Mouse (Mus musculus) forebrain, embryonic 13.5 days (tissue): ENCODE data around the gene Atf7ip. TPM values are rescaled to one million over a fixed set of nuclear protein-coding genes. Genes with fewer than 3 reads are reported as not detected.
A peak's percentile ranks its signal among the peaks of the same experiment; 100 is the strongest.
"Not testable (repeated sequence)": the region's sequence is repeated elsewhere in the genome, so short reads cannot be mapped to it uniquely, and the experiment has no call there.

Experiments
- ATAC-seq: fragments of 200-750 bp; cut with Nextera tagmentation; 2 replicates; pipeline ENCODE4 v1.8.0; 2017
- H3K27ac ChIP-seq: fragments of 300-500 bp; sonication (generic); 2 replicates; pipeline ENCODE4 v1.5.1; 2015; ENCODE audit warnings: inconsistent platforms, mild to moderate bottlenecking, moderate library complexity
- H3K27me3 ChIP-seq: fragments of 300-500 bp; sonication (generic); 2 replicates; pipeline ENCODE4 v1.6.1; 2015; ENCODE audit warnings: mild to moderate bottlenecking, inconsistent platforms
- H3K36me3 ChIP-seq: fragments of 300-500 bp; sonication (generic); 2 replicates; pipeline ENCODE4 v1.6.1; 2015; ENCODE audit warnings: mild to moderate bottlenecking, inconsistent platforms; ENCODE audit not compliant: poor library complexity, severe bottlenecking
- H3K4me1 ChIP-seq: fragments of 300-500 bp; sonication (generic); 2 replicates; pipeline ENCODE4 v1.6.1; 2015; ENCODE audit warnings: inconsistent platforms
- H3K4me2 ChIP-seq: fragments of 300-500 bp; sonication (generic); 2 replicates; pipeline ENCODE4 v1.6.1; 2015; ENCODE audit warnings: inconsistent platforms, mild to moderate bottlenecking, moderate library complexity
- H3K4me3 ChIP-seq: fragments of 300-500 bp; sonication (generic); 2 replicates; pipeline ENCODE4 v1.5.1; 2015; ENCODE audit warnings: mild to moderate bottlenecking, inconsistent platforms
- H3K9ac ChIP-seq: fragments of 300-500 bp; sonication (generic); 2 replicates; pipeline ENCODE4 v1.6.1; 2015; ENCODE audit warnings: mild to moderate bottlenecking, inconsistent platforms
- H3K9me3 ChIP-seq: fragments of 300-500 bp; sonication (generic); replicated peaks from 2 replicates; pipeline ENCODE4 v1.6.1; 2016; ENCODE audit warnings: inconsistent platforms
- WGBS: fragments of 180-500 bp; shearing (Covaris S2); methylation state at CpG from one replicate; pipeline ENCODE4 v1.1.7; 2015; 5-methylcytosine and 5-hydroxymethylcytosine counted together
- polyA plus RNA-seq: library from polyadenylated mRNA; unstranded; fragments of >200 nt; fragmentation: Nextera tagmentation; extraction: Ambion mirVana; gene quantifications from 2 replicates; pipeline ENCODE4 v1.2.1, GENCODE M21; 2015

Atf7ip gene
- polyA plus RNA-seq: 47.3 and 56.6 TPM in 2 replicates

DNA sequence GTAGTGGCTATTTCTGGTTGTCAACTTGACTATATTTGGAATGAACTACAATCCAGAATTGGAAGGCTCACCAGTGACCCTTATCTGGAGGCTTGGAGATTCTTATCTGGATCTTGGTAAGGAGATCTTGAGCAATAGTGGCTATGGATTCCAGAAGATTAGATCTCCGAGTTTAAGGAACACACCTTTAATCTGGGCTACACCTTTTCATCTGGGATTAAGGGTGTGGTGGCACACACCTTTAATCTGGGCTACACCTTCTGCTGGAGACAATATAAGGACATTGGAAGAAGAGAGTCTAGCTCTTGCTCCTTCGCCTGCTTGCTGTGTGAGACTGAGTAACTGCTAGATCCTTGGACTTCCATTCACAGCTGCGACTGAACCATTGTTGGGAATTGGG, at the start of gene Atf7ip:
Gene Atf7ip (plus strand): TSS at position 301 of the 400 bp plus-strand sequence.
- not testable (repeated sequence) for H3K9me3 ChIP-seq, ATAC-seq, H3K27ac ChIP-seq, H3K9ac ChIP-seq, H3K4me3 ChIP-seq, H3K27me3 ChIP-seq, H3K36me3 ChIP-seq, H3K4me1 ChIP-seq, H3K4me2 ChIP-seq
- 94% methylated on average over 3 of the region's 3 CpGs for WGBS

DNA sequence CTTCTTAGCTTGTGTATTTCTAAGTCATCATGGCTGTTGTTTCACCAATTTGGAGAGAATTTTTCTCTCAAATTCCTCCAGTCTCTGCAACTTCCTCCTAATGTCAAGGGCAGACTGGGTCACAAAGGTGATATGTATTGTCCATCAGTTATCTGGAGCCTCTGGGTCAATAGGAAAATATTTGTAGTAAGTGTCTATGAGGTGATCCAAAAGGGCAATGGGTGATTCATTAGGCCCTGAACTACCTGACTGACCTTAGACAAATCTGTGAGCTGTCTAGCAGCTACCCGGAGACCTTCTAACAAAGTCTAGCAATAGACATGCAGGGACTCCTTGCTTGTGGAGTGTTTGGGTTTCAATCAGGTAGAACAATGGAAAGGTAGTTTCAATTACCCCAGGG, 49.7 kb upstream of the Atf7ip start:
- Histone ChIP-seq H3K4me2 (no peak overlapping the region), H3K36me3 (no peaks in the 10 kb centered on the region), H3K4me1 (no peaks in the 10 kb centered on the region), H3K4me3 (no peak overlapping the region), H3K27ac (no peak overlapping the region), H3K27me3 (no peaks in the 10 kb centered on the region), H3K9me3 (no peaks in the 10 kb centered on the region), H3K9ac (no peak overlapping the region)
- 100% methylated on average over 1 of the region's 1 CpGs for WGBS
- ATAC-seq: no peak

DNA sequence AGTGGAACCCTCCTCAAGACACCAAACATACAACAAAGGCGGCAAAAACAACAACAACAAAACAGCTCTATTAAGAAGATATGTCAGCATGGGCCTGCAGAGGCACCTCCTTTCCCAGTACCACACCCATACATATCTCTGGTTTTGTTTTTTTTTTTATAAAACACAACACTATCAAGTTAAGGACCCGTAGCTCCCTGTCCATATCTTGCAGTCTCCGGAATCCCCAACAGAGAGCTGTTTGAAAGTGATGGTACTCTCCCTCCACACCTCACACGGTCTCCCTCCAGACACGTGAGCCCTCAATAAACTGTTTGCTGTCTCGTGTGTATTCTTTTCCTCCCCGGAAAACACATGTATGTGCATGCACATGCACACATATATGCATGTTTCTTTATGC, 46.8 kb upstream of the Atf7ip start:
- no peak for ATAC-seq
- no peak overlapping the region for H3K9ac ChIP-seq
- 93% methylated on average over 7 of the region's 7 CpGs for WGBS
- no peak overlapping the region for H3K4me3 ChIP-seq
- H3K27me3 ChIP-seq: no peaks in the 10 kb centered on the region
- no peaks in the 10 kb centered on the region for H3K9me3 ChIP-seq
- no peaks in the 10 kb centered on the region for H3K36me3 ChIP-seq
- H3K4me2 ChIP-seq: no peak overlapping the region
- H3K27ac ChIP-seq: no peak overlapping the region
- H3K4me1 ChIP-seq: no peaks in the 10 kb centered on the region

DNA sequence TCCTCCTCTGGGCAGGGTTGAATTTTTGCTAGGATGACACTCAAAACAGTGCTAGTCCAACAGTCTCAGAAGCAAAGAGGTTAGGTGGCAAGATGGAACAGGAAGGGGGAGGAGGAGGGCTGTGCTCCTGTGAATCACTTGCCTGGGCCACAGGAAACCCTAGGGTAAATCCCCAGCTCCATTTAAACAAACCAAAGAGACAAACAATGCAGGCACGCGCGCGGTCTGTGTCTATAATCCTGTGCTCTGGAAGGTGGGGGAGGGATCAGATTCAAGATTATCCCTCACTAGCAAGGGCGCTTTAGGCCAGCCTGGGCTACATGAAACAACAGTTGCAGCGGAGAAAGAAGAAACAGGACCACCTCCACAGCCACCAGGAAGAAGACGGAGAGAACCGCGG, 42.5 kb upstream of the Atf7ip start:
- no peak for ATAC-seq
- WGBS: 35% methylated on average over 9 of the region's 9 CpGs
- no peaks in the 10 kb centered on the region for H3K9me3 ChIP-seq

DNA sequence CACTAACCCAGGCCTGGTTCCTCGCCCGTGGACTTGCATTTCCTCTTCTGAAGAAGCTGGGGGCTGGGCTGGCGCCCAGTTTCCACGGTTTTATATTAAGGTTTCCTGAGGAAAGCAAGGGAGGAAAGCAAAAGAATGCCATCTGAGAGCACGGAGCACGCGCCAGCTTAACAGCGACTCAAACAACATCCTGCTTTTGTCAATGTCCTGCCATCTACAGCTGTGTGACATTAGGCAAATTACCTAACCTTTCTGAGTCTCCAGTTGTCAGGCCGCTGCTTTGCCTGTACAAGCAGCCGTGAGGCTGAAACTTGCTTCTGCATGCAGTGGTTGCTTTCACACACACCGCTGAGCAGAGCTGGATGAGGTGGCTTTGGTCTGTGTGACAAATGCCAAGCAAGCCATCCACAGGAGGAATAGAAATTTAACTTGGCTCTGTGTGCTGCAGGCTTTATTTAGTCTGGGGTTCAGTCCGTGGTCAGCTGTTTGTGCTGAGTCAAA, 41.8 kb upstream of the Atf7ip start:
- no peaks in the 10 kb centered on the region for H3K27me3 ChIP-seq
- H3K27ac ChIP-seq: no peak overlapping the region
- 72% methylated on average over 12 of the region's 12 CpGs for WGBS
- no peak overlapping the region for H3K4me3 ChIP-seq
- H3K4me1 ChIP-seq: peaks cover 16% of the 10 kb centered on the region
- ATAC-seq: no peak
- no peak overlapping the region for H3K9ac ChIP-seq
- no peaks in the 10 kb centered on the region for H3K9me3 ChIP-seq
- H3K4me2 ChIP-seq: no peak overlapping the region
- H3K36me3 ChIP-seq: no peaks in the 10 kb centered on the region

More for the DNA sequence above, 42.5 kb upstream of the Atf7ip start:
- H3K36me3 ChIP-seq: no peaks in the 10 kb centered on the region
- no peak overlapping the region for H3K4me2 ChIP-seq
- H3K9ac ChIP-seq: no peak overlapping the region
- peaks cover 11% of the 10 kb centered on the region for H3K4me1 ChIP-seq
- H3K27ac ChIP-seq: no peak overlapping the region
- no peaks in the 10 kb centered on the region for H3K27me3 ChIP-seq
- H3K4me3 ChIP-seq: no peak overlapping the region

DNA sequence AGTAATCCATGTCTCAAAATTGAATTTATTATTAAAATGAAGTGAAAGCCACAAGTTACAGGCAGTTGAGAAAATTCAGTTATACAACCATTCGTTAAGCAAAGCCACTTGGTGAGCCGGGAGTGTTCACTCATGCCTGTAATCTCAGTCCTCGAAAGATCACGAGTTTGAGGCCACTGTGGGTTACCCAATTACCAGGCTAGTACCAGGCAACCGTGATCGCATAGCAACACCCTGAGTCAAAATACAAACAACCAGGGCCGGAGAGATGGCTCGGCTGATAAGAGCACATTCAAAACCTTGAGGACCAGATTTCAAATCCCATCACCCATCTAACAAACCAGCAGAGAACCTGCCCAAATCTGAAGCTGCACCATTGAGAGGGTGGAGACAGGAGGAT, 40.9 kb upstream of the Atf7ip start:
- no peak overlapping the region for H3K27ac ChIP-seq
- 71% methylated on average over 8 of the region's 8 CpGs for WGBS
- H3K4me3 ChIP-seq: no peak overlapping the region
- H3K36me3 ChIP-seq: no peaks in the 10 kb centered on the region
- no peaks in the 10 kb centered on the region for H3K27me3 ChIP-seq
- H3K9me3 ChIP-seq: no peaks in the 10 kb centered on the region
- H3K4me2 ChIP-seq: no peak overlapping the region
- no peak for ATAC-seq
- peaks cover 21% of the 10 kb centered on the region for H3K4me1 ChIP-seq
- H3K9ac ChIP-seq: no peak overlapping the region

DNA sequence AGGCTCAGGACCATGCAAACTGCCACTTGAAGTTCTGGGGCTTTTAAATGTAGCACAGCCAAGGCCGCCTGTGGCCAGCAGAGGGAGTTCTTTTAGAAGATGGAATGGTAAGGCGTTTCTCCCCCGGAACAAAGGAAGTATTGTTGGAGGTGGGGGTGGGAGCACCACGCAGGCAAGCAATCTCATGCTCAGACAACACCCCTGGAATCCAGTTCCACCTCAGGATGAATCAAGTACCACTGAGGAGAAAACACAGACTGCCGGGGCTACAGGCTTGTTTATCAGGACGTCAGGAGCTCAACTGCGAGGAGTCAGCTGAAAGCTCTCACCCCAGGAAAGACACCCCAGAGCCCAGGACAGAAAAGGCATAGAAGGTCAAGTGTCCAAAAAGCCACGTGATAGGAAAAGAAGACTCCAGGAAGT, 40.0 kb upstream of the Atf7ip start:
- no peaks in the 10 kb centered on the region for H3K9me3 ChIP-seq
- no peak overlapping the region for H3K4me3 ChIP-seq
- H3K27me3 ChIP-seq: no peaks in the 10 kb centered on the region
- peaks cover 25% of the 10 kb centered on the region for H3K4me1 ChIP-seq
- 29% methylated on average over 8 of the region's 8 CpGs for WGBS
- ATAC-seq: no peak
- H3K4me2 ChIP-seq: no peak overlapping the region
- H3K36me3 ChIP-seq: no peaks in the 10 kb centered on the region
- H3K9ac ChIP-seq: no peak overlapping the region
- peak overlapping the region; percentile 41 for H3K27ac ChIP-seq

DNA sequence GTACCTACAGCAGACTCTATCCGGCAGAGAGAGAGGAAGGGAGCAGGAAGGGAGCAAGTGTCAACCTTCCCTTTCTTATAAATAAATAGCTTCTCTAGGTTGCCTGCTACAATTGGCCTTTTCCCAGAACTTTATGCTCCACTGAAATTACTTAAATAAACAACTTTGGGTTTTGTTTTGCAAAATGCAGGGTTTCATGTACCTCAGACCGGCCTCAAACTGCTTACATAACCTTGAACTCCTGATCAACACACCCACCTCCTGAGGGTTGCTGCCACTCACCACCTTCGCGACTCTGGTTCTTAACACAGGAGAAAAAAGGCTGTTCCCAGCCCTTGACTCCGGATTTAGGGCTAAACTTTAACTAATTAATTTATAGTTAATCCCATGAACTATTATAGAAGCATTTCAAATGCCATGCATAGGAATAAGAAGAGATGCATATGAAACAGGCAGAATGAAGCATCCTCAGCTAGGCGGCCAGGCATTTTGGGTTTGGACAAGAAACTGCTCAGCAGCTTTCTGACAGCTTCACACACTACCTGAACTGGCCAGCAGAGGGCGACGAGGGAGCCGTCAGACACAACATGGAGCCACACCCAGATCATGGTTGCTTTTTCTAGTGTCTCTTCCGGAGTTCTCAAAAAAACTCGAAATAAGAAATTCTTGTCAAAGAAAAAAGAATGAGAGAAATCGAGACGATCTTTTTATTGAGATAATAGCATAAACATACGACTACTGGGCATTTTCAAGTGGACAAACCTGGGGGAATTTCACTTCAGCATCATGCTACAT, 38.8 kb upstream of the Atf7ip start:
- H3K4me3 ChIP-seq: no peak overlapping the region
- no peak overlapping the region for H3K4me2 ChIP-seq
- ATAC-seq: no peak
- H3K4me1 ChIP-seq: peaks cover 33% of the 10 kb centered on the region
- no peak overlapping the region for H3K9ac ChIP-seq
- WGBS: 57% methylated on average over 14 of the region's 14 CpGs
- no peaks in the 10 kb centered on the region for H3K9me3 ChIP-seq
- H3K27me3 ChIP-seq: no peaks in the 10 kb centered on the region
- peak overlapping the region; percentile 99 for H3K27ac ChIP-seq
- no peaks in the 10 kb centered on the region for H3K36me3 ChIP-seq

DNA sequence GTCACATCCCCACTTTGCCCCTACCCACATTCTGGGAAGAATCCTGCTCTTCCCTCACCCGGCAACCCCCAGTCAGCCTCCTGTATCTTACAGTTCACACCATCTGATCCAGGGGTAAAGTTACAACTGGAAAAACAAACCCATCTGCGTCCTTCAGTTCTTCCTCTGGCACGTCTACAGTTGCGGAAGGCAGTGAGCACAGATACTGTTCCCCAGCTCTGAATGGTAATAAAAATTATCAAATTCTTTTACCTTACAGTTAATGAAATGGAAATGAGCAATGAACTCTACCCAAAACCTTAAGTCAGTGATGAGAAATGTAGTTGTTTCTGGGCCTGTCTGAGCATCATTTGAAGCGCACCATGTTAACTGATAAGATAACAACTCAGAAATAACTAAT, 38.1 kb upstream of the Atf7ip start:
- no peak for ATAC-seq
- H3K9ac ChIP-seq: no peak overlapping the region
- H3K9me3 ChIP-seq: no peaks in the 10 kb centered on the region
- no peak overlapping the region for H3K4me3 ChIP-seq
- peaks cover 33% of the 10 kb centered on the region for H3K4me1 ChIP-seq
- WGBS: 68% methylated on average over 5 of the region's 5 CpGs
- no peak overlapping the region for H3K4me2 ChIP-seq
- H3K36me3 ChIP-seq: no peaks in the 10 kb centered on the region
- no peaks in the 10 kb centered on the region for H3K27me3 ChIP-seq
- peak overlapping the region; percentile 99 for H3K27ac ChIP-seq

DNA sequence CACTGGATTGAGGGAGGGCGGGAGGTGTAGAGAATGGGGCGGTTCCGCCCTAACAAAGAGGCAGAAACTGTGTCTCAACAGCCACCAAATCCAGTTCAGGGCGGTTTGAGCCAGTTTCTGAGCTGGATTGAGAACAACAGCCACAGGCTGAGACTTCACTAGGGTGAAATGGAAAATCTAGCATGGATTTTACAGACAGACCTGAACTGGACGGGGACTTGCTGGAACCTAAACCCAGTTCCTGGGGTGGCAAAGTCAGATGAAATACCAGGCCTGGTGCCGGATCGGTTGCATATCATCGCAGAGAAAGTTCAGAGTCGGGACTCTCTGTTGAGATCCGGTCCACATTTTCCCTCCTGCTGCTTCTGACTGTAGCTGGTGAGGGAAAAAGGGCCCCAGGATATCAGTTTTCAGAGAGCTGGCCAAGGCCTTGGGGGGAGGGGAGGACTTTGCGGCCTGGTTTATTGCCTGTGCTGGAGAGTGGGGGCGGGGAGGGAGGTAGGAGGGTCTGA, 37.5 kb upstream of the Atf7ip start:
- H3K27ac ChIP-seq: peak overlapping the region; percentile 99
- no peak overlapping the region for H3K4me2 ChIP-seq
- 3% methylated on average over 12 of the region's 12 CpGs for WGBS
- peak; percentile 85 for ATAC-seq
- no peak overlapping the region for H3K4me3 ChIP-seq
- no peaks in the 10 kb centered on the region for H3K27me3 ChIP-seq
- no peak overlapping the region for H3K9ac ChIP-seq
- H3K9me3 ChIP-seq: no peaks in the 10 kb centered on the region
- H3K4me1 ChIP-seq: peaks cover 33% of the 10 kb centered on the region
- H3K36me3 ChIP-seq: no peaks in the 10 kb centered on the region

DNA sequence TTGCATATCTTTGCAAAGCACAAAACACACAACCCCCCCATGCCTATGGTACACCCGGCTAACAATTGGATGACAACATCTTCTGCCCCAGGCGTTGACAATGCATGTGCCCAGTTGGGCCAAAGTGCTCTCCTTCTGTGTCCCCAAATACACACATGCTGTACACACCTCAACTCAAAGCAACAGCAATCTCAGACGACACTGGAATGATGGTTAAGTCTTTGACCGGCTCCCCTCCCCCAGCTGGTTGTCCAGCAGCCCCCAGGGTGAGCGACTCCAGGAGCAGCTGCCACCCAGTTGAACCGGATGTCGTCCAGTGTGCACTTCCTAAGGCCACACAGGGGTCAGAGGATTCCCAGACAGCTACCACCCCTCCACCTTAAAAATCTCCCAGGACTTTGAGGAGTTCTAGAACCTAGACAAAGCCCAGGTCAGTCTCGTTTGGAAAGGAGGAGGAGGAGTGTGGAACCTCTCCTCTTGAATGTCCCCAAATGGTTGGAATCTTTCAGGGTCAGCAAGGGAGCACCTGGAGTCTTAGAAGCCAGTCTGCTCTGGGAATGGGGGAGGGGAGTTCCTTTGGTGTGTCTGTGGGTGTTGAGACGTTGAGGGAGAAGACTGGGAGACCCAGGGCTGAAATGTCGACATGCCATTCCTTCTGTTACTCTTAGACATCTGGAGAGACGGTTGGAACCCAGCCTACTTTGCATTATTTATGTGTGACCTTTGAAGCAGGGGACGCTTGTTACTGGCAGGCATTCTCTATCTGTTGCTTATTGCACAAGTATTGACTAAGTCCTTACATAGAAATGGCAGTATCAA, 36.8 kb upstream of the Atf7ip start:
- Histone ChIP-seq H3K9ac (no peak overlapping the region), H3K4me3 (no peak overlapping the region), H3K9me3 (no peaks in the 10 kb centered on the region), H3K27me3 (no peaks in the 10 kb centered on the region), H3K4me1 (peaks cover 33% of the 10 kb centered on the region), H3K4me2 (no peak overlapping the region), H3K27ac (peak overlapping the region; percentile 99), H3K36me3 (no peaks in the 10 kb centered on the region)
- 34% methylated on average over 12 of the region's 12 CpGs for WGBS
- no peak; the same call in 1 of the 2 replicates for ATAC-seq

DNA sequence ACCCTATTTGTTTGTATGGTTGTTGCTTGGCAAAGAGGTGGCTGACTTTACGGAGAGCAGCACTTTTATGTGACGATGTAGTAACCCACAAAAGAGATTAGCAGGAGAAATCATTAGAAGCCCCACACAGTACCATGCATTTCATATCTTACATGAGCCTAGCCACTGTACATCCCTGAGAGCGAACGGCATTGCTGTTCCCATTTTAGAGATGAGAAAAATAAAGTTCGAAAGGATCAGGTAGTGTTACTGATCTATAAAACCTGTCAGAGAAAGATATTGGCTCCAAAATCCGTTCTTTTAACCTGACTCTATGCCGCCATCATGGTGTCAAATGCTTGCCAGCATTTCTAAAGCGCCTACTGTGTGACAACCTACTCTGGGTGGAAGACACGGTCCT, 36.2 kb upstream of the Atf7ip start:
- Histone ChIP-seq H3K9ac (no peak overlapping the region), H3K36me3 (no peaks in the 10 kb centered on the region), H3K9me3 (no peaks in the 10 kb centered on the region), H3K27ac (peak overlapping the region; percentile 99), H3K4me2 (no peak overlapping the region), H3K4me3 (no peak overlapping the region), H3K27me3 (no peaks in the 10 kb centered on the region), H3K4me1 (peaks cover 34% of the 10 kb centered on the region)
- ATAC-seq: no peak
- 72% methylated on average over 9 of the region's 9 CpGs for WGBS
